Mouse (Mus musculus): ENCODE data around the gene Gfm2. TPM values are rescaled to one million over a fixed set of nuclear protein-coding genes. Genes with fewer than 3 reads are reported as not detected.
A peak's percentile ranks its signal among the peaks of the same experiment; 100 is the strongest.
"Not testable (repeated sequence)": the region's sequence is repeated elsewhere in the genome, so short reads cannot be mapped to it uniquely, and the experiment has no call there.

Gene Gfm2
- 32.7 and 34.9 TPM in 2 replicates for polyA plus RNA-seq (2015; fragmentation: Nextera tagmentation; extraction: Ambion mirVana)

GRCm38 (mm10) chr13:97137466-97138400, at the start of gene Gfm2, which contains the start of gene Nsa2:
Gfm2 (plus strand) TSS chr13:97137937.
Nsa2 (minus strand) TSS chr13:97137937.
- H3K36me3 ChIP-seq (ENCODE audit: control insufficient read depth, insufficient read depth, low read length), result 0 out of 2 replicates have a peak, but pooled peaks cover 2% of the 10 kb centered on the region
- WGBS, result under 1% methylated on average over 57 of the region's 57 CpGs
- ATAC-seq (ENCODE audit: insufficient read depth, low FRiP score), result peak; percentile 96

GRCm38 (mm10) chr13:97088183-97088582, 49.6 kb upstream of the Gfm2 start:
- ATAC-seq (ENCODE audit: insufficient read depth, low FRiP score), result no peak
- Histone ChIP-seq H3K36me3 (ENCODE audit: control insufficient read depth, insufficient read depth, low read length) (no peaks in the 10 kb centered on the region), H3K4me3 (replicated peaks; ENCODE audit: low read length) (no peak overlapping the region), H3K9ac (ENCODE audit: low read length) (no peak overlapping the region), H3K27ac (ENCODE audit: low read length) (no peak overlapping the region), H3K4me1 (ENCODE audit: control insufficient read depth, insufficient read depth, low read length) (no peaks in the 10 kb centered on the region), H3K27me3 (ENCODE audit: control insufficient read depth, insufficient read depth, low read length) (no peaks in the 10 kb centered on the region), H3K4me2 (ENCODE audit: low read depth, low read length) (no peak overlapping the region), H3K9me3 (replicated peaks; ENCODE audit: control insufficient read depth, low read length) (no peaks in the 10 kb centered on the region)
- WGBS, result 90% methylated on average over 3 of the region's 3 CpGs

More at GRCm38 (mm10) chr13:97137466-97138400, at the start of gene Gfm2, which contains the start of gene Nsa2:
- no peaks in the 10 kb centered on the region for H3K27me3 ChIP-seq (ENCODE audit: control insufficient read depth, insufficient read depth, low read length)
- no peaks in the 10 kb centered on the region for H3K9me3 ChIP-seq (replicated peaks; ENCODE audit: control insufficient read depth, low read length)
- peak within 1 kb of the TSS; percentile 86 for H3K27ac ChIP-seq (ENCODE audit: low read length)
- H3K4me3 ChIP-seq (replicated peaks; ENCODE audit: low read length), result peak within 1 kb of the TSS; percentile 94
- H3K4me2 ChIP-seq (ENCODE audit: low read depth, low read length), result peak within 1 kb of the TSS; percentile 62
- H3K4me1 ChIP-seq (ENCODE audit: control insufficient read depth, insufficient read depth, low read length), result peaks cover 6% of the 10 kb centered on the region
- peak within 1 kb of the TSS; percentile 95 for H3K9ac ChIP-seq (ENCODE audit: low read length)

DNA sequence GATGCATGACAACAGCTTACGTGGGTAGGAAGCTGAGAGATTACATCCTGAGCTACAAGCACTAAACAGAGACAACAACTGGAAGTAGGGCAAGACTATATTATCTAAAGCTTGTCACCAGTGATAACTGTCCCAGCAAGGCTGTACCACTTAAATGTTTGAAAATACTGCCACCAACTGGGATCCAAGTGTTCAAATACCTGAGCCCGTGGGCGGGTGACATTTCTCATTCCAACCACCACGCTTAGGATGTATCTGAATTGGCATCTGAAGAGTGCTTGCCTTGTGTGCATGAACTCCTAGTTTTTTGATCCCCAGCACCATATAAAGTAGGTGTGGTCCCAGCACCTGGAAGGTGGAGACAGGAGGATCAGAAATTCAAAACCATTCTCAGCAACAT, 42.0 kb upstream of the Gfm2 start:
- WGBS, result 77% methylated on average over 4 of the region's 4 CpGs
- H3K36me3 ChIP-seq (ENCODE audit: control insufficient read depth, insufficient read depth, low read length), result no peaks in the 10 kb centered on the region
- H3K9me3 ChIP-seq (replicated peaks; ENCODE audit: control insufficient read depth, low read length), result no peaks in the 10 kb centered on the region
- no peaks in the 10 kb centered on the region for H3K4me1 ChIP-seq (ENCODE audit: control insufficient read depth, insufficient read depth, low read length)
- H3K27me3 ChIP-seq (ENCODE audit: control insufficient read depth, insufficient read depth, low read length), result no peaks in the 10 kb centered on the region
- H3K4me2 ChIP-seq (ENCODE audit: low read depth, low read length), result no peak overlapping the region
- H3K4me3 ChIP-seq (replicated peaks; ENCODE audit: low read length), result no peak overlapping the region
- no peak overlapping the region for H3K27ac ChIP-seq (ENCODE audit: low read length)
- ATAC-seq (ENCODE audit: insufficient read depth, low FRiP score), result no peak
- no peak overlapping the region for H3K9ac ChIP-seq (ENCODE audit: low read length)

GRCm38 (mm10) chr13:97099187-97099852, 38.4 kb upstream of the Gfm2 start, which contains the start of gene Gm6169:
Gm6169 (minus strand) TSS chr13:97099237.
- H3K4me3 ChIP-seq (replicated peaks; ENCODE audit: low read length), result no peak within 1 kb of the TSS
- H3K4me2 ChIP-seq (ENCODE audit: low read depth, low read length), result no peak within 1 kb of the TSS
- WGBS, result 76% methylated on average over 22 of the region's 22 CpGs
- ATAC-seq (ENCODE audit: insufficient read depth, low FRiP score), result no peak
- H3K27me3 ChIP-seq (ENCODE audit: control insufficient read depth, insufficient read depth, low read length), result no peaks in the 10 kb centered on the region
- no peak within 1 kb of the TSS for H3K27ac ChIP-seq (ENCODE audit: low read length)
- no peak within 1 kb of the TSS for H3K9ac ChIP-seq (ENCODE audit: low read length)
- no peaks in the 10 kb centered on the region for H3K4me1 ChIP-seq (ENCODE audit: control insufficient read depth, insufficient read depth, low read length)
- no peaks in the 10 kb centered on the region for H3K36me3 ChIP-seq (ENCODE audit: control insufficient read depth, insufficient read depth, low read length)
- H3K9me3 ChIP-seq (replicated peaks; ENCODE audit: control insufficient read depth, low read length), result no peaks in the 10 kb centered on the region

DNA sequence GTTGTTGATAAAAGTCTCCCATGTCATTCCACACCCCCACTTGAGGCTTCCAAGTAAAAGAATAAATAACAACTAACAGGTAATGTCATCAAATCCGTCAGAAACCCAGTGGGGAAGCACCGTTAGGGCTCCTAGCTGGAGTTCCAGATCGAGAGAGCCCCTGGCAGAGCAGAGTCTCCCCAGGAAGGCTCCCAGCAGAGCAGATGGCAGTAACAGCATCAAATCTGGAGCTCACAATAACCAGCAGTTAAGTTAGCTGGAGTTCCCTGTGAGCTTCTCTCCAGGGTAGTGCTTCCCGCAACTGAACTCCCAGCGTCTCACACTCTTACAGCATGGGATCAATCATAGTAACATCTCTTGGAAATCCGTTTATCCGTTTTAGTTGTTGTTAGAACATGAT, 32.7 kb upstream of the Gfm2 start:
- H3K9me3 ChIP-seq (replicated peaks; ENCODE audit: control insufficient read depth, low read length), result no peaks in the 10 kb centered on the region

DNA sequence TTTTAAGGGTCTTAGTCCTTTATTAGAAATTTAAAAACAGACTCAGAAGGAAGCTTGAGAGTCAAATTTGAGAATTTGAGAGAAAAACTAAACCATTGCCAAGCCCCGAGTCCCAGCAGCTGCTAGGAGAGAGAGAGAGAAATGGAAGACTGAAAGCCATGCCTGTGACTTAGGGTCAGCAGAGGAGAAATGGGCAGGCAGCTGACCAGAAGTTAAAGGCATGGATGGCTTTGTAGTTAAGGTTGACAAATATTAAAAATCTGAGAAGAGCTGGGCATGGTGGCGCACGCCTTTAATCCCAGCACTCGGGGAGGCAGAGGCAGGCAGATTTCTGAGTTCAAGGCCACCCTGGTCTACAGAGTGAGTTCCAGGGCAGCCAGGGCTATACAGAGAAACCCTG, 30.0 kb upstream of the Gfm2 start:
- ATAC-seq (ENCODE audit: insufficient read depth, low FRiP score); H3K4me2 ChIP-seq (ENCODE audit: low read depth, low read length); H3K4me3 ChIP-seq (replicated peaks; ENCODE audit: low read length); H3K27ac ChIP-seq (ENCODE audit: low read length); H3K9ac ChIP-seq (ENCODE audit: low read length); H3K27me3 ChIP-seq (ENCODE audit: control insufficient read depth, insufficient read depth, low read length); H3K9me3 ChIP-seq (replicated peaks; ENCODE audit: control insufficient read depth, low read length); H3K36me3 ChIP-seq (ENCODE audit: control insufficient read depth, insufficient read depth, low read length); H3K4me1 ChIP-seq (ENCODE audit: control insufficient read depth, insufficient read depth, low read length): not testable (repeated sequence)
- WGBS, result 89% methylated on average over 4 of the region's 4 CpGs

More for the DNA sequence above, 32.7 kb upstream of the Gfm2 start:
- Histone ChIP-seq H3K27me3 (ENCODE audit: control insufficient read depth, insufficient read depth, low read length) (no peaks in the 10 kb centered on the region), H3K36me3 (ENCODE audit: control insufficient read depth, insufficient read depth, low read length) (no peaks in the 10 kb centered on the region), H3K4me2 (ENCODE audit: low read depth, low read length) (no peak overlapping the region), H3K9ac (ENCODE audit: low read length) (no peak overlapping the region), H3K4me3 (replicated peaks; ENCODE audit: low read length) (no peak overlapping the region), H3K27ac (ENCODE audit: low read length) (no peak overlapping the region), H3K4me1 (ENCODE audit: control insufficient read depth, insufficient read depth, low read length) (no peaks in the 10 kb centered on the region)
- WGBS, result 78% methylated on average over 7 of the region's 7 CpGs
- no peak for ATAC-seq (ENCODE audit: insufficient read depth, low FRiP score)

DNA sequence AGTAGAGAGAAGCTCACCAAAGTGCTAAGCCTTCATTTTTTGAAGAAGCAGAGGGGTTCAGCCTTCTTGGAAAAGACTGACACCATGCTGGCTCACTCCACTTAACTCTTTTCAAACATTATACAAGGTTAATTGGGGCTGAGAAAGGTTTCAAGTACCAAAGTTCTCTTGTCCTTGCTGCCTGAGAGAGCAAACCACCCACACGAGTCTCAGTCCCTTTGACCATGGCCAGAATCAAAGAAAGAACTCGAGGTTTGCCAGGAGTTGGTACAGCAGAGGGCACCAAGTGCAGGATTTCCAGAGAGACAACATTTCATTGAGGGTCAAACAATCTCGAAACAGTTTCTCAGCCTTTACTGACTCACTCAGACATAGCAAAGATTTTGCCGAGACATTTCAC, 28.7 kb upstream of the Gfm2 start:
- WGBS, result 76% methylated on average over 4 of the region's 4 CpGs
- ATAC-seq (ENCODE audit: insufficient read depth, low FRiP score), result no peak
- Histone ChIP-seq H3K9me3 (replicated peaks; ENCODE audit: control insufficient read depth, low read length) (no peaks in the 10 kb centered on the region), H3K36me3 (ENCODE audit: control insufficient read depth, insufficient read depth, low read length) (no peaks in the 10 kb centered on the region), H3K27ac (ENCODE audit: low read length) (no peak overlapping the region), H3K9ac (ENCODE audit: low read length) (no peak overlapping the region), H3K4me1 (ENCODE audit: control insufficient read depth, insufficient read depth, low read length) (no peaks in the 10 kb centered on the region), H3K27me3 (ENCODE audit: control insufficient read depth, insufficient read depth, low read length) (no peaks in the 10 kb centered on the region), H3K4me3 (replicated peaks; ENCODE audit: low read length) (no peak overlapping the region), H3K4me2 (ENCODE audit: low read depth, low read length) (no peak overlapping the region)

- no peak overlapping the region for H3K9ac ChIP-seq (ENCODE audit: low read length)
- H3K27ac ChIP-seq (ENCODE audit: low read length), result no peak overlapping the region
- no peak overlapping the region for H3K4me3 ChIP-seq (replicated peaks; ENCODE audit: low read length)
- 72% methylated on average over 3 of the region's 3 CpGs for WGBS
- H3K9me3 ChIP-seq (replicated peaks; ENCODE audit: control insufficient read depth, low read length), result no peaks in the 10 kb centered on the region
- H3K4me2 ChIP-seq (ENCODE audit: low read depth, low read length), result no peak overlapping the region
- no peaks in the 10 kb centered on the region for H3K36me3 ChIP-seq (ENCODE audit: control insufficient read depth, insufficient read depth, low read length)
- no peaks in the 10 kb centered on the region for H3K4me1 ChIP-seq (ENCODE audit: control insufficient read depth, insufficient read depth, low read length)
- no peak for ATAC-seq (ENCODE audit: insufficient read depth, low FRiP score)
- no peaks in the 10 kb centered on the region for H3K27me3 ChIP-seq (ENCODE audit: control insufficient read depth, insufficient read depth, low read length)
These were observed 16.4 kb upstream of the Gfm2 start for GRCm38 (mm10) chr13:97121341-97121740.

- not testable (repeated sequence) for ATAC-seq (ENCODE audit: insufficient read depth, low FRiP score); H3K4me1 ChIP-seq (ENCODE audit: control insufficient read depth, insufficient read depth, low read length); H3K4me3 ChIP-seq (replicated peaks; ENCODE audit: low read length); H3K9me3 ChIP-seq (replicated peaks; ENCODE audit: control insufficient read depth, low read length); H3K9ac ChIP-seq (ENCODE audit: low read length); H3K4me2 ChIP-seq (ENCODE audit: low read depth, low read length); H3K27ac ChIP-seq (ENCODE audit: low read length); H3K36me3 ChIP-seq (ENCODE audit: control insufficient read depth, insufficient read depth, low read length); H3K27me3 ChIP-seq (ENCODE audit: control insufficient read depth, insufficient read depth, low read length)
- 88% methylated on average over 2 of the region's 4 CpGs for WGBS
These were observed 8.1 kb upstream of the Gfm2 start for GRCm38 (mm10) chr13:97129654-97130053.
